Mouse (Mus musculus): ENCODE data around the gene Gm28048. TPM values are rescaled to one million over a fixed set of nuclear protein-coding genes. Genes with fewer than 3 reads are reported as not detected.

Gene Gm28048
- polyA plus RNA-seq, 1 experiment from 2014 or later: 3.2 TPM

DNA sequence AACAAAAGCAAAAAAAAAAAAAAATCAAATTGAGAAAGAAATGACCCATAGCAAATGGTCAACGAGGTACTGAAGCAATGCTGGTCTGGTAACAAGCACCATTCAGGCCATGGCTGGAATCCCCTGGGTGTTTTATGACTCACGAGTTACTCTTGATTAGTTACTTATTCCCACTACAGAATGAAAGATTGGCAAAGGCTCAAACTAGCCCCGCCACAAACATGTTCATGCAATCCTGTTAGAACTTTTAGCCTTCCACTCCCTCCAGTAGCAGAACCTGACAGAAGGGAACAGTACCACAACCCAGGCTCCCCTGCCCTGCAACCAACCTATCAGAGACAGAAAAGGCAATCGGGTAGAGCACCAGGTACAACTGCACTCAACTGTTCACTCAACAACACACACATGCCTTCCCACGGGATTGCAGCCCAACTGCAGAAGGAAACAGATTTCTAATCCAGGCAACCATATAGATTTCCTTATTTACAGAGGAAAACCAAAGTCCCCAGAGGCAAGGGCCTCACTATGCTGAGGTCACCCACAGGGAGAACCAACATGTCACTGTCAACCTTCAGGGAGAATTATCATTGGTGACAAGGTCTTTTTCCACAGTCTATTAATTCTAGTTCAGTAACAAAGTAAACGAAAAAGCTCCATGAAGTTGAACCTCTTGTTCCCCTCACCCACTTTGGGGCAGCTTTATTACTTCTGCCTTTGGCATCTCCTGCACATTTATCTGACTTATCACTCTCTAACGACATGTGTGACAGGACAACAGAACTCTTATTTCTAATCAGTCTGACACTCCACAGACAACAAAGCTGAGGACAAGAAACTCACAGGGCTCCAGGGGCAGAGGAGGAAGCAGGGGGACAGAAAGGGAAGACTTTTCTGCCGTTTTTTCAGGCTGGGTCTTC, 133.9 kb downstream of the Gm28048 start:
- no peaks in the 10 kb centered on the region for H3K36me3 ChIP-seq (replicated peaks; ENCODE audit: control insufficient read depth, insufficient read depth)
- H3K9ac ChIP-seq: no peak overlapping the region
- no peak overlapping the region for H3K27ac ChIP-seq
- DNase-seq (ENCODE audit: low spot score) (no peak), ATAC-seq (ENCODE audit: low FRiP score) (no peak)
- no peak overlapping the region for H3K4me3 ChIP-seq (replicated peaks; ENCODE audit: low read length)
- no peaks in the 10 kb centered on the region for H3K9me3 ChIP-seq (ENCODE audit: control insufficient read depth, low read length)
- H3K4me1 ChIP-seq (replicated peaks; ENCODE audit: control insufficient read depth, insufficient read depth, low read length): no peaks in the 10 kb centered on the region
- no peaks in the 10 kb centered on the region for H3K27me3 ChIP-seq (ENCODE audit: control insufficient read depth, insufficient read depth, low read length)
- H3K4me2 ChIP-seq (replicated peaks): no peak overlapping the region
- WGBS: 70% methylated on average over 8 of the region's 8 CpGs

DNA sequence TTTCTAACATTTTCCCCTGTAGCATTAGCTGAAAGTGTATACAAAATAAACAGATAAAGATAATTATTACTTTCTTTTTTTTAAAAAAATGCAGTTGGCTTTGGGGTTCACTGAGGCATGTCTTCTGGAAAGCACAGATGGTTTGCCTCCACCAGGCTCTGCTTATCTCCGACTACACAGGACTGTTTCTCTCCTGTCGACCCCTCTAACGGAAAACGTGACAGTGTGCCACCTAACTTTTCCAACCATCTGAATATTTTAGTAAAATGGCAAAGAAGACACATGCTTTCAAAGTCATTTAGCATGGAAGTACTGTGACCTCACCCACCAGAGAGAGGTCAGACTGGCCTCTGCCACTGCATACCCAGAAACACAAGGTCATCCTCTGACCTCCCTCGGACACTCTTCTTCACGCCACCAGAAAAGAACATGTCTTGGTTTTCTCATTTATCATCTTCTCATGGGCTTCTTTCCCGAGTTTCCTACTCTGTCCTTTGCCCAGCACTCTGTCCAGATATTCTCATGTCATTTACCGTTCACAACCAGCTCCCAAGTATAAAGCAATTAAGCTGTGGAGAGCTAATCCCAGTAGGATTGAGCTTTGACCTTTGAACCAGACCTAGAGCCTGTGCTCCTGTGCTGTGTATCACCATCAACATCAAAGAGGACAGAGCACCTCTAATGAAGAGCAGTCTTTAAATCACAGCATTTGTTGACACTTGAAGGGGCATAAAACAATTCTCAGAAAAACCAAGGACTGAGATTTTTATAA, 134.7 kb downstream of the Gm28048 start:
- DNase-seq (ENCODE audit: low spot score) (no peak), ATAC-seq (ENCODE audit: low FRiP score) (no peak)
- 73% methylated on average over 8 of the region's 8 CpGs for WGBS
- H3K9me3 ChIP-seq (ENCODE audit: control insufficient read depth, low read length): no peaks in the 10 kb centered on the region
- no peak overlapping the region for H3K4me3 ChIP-seq (replicated peaks; ENCODE audit: low read length)
- no peak overlapping the region for H3K4me2 ChIP-seq (replicated peaks)
- H3K9ac ChIP-seq: no peak overlapping the region
- H3K27ac ChIP-seq: no peak overlapping the region
- no peaks in the 10 kb centered on the region for H3K27me3 ChIP-seq (ENCODE audit: control insufficient read depth, insufficient read depth, low read length)
- no peaks in the 10 kb centered on the region for H3K4me1 ChIP-seq (replicated peaks; ENCODE audit: control insufficient read depth, insufficient read depth, low read length)
- no peaks in the 10 kb centered on the region for H3K36me3 ChIP-seq (replicated peaks; ENCODE audit: control insufficient read depth, insufficient read depth)

- Histone ChIP-seq H3K36me3 (replicated peaks; ENCODE audit: control insufficient read depth, insufficient read depth) (no peaks in the 10 kb centered on the region), H3K9ac (no peak overlapping the region), H3K27me3 (ENCODE audit: control insufficient read depth, insufficient read depth, low read length) (no peaks in the 10 kb centered on the region), H3K27ac (no peak overlapping the region), H3K4me2 (replicated peaks) (no peak overlapping the region), H3K9me3 (ENCODE audit: control insufficient read depth, low read length) (no peaks in the 10 kb centered on the region), H3K4me1 (replicated peaks; ENCODE audit: control insufficient read depth, insufficient read depth, low read length) (no peaks in the 10 kb centered on the region), H3K4me3 (replicated peaks; ENCODE audit: low read length) (no peak overlapping the region)
- DNase-seq (ENCODE audit: low spot score) (no peak), ATAC-seq (ENCODE audit: low FRiP score) (no peak)
- WGBS: 54% methylated on average over 6 of the region's 6 CpGs
These were observed 135.6 kb downstream of the Gm28048 start for GRCm38 (mm10) chr11:22846093-22846835.

DNA sequence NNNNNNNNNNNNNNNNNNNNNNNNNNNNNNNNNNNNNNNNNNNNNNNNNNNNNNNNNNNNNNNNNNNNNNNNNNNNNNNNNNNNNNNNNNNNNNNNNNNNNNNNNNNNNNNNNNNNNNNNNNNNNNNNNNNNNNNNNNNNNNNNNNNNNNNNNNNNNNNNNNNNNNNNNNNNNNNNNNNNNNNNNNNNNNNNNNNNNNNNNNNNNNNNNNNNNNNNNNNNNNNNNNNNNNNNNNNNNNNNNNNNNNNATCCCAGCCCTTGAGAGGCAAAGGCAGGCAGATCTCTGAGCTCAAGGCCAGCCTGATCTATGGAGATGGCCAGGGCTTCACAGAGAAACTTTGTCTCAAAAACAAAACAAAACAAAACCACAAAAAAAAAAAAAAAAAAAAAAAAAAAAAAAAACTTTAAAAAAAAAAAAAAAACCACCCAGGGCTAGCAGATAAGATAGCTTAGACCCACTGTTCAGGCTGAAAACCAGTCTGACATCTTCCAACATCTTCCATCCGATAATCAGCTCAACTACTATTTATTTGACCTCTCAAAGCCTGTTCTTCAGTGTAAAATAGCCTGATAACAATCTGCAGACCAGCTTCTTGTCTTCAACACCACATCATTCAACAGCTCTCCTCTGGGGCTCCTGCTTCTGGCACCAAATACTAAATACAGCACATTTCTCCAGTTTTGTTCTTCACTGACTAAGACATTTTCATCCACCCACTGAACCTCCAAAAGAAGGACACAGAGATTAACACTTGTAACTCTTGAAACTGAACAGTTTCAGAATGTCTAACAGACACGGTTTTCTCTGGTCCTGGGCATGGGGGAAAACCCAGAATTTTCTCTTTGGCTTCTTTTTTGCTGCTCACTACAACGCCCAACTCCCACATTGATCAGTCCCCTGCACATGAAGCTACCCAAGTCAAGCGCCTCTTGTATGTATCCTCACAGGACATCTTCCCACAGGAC, 136.9 kb downstream of the Gm28048 start:
- 88% methylated on average over 4 of the region's 4 CpGs for WGBS
- H3K27ac ChIP-seq: no peak overlapping the region

DNA sequence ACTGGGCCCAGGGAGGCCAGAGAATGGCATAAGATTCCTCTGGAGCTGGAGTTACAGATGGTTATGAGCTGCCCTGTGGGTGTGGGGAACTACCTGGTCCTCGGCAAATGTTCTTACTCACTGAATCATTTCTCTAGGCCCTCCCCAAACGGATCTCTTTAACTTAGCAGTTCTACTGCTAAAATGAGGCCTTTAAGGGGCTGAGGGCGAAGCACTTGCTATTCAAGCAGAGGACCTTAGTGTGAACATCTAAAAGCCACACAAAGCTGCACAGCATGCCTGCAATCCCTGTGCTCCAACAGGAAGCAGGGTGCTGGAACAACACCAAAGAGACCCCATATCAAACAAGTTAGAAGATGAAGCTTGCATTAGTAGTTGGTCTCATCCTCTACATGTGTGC, 142.4 kb downstream of the Gm28048 start:
- Histone ChIP-seq H3K27ac (no peak overlapping the region), H3K4me3 (replicated peaks; ENCODE audit: low read length) (no peak overlapping the region), H3K27me3 (ENCODE audit: control insufficient read depth, insufficient read depth, low read length) (no peaks in the 10 kb centered on the region), H3K9me3 (ENCODE audit: control insufficient read depth, low read length) (no peaks in the 10 kb centered on the region), H3K4me2 (replicated peaks) (no peak overlapping the region), H3K4me1 (replicated peaks; ENCODE audit: control insufficient read depth, insufficient read depth, low read length) (no peaks in the 10 kb centered on the region), H3K36me3 (replicated peaks; ENCODE audit: control insufficient read depth, insufficient read depth) (no peaks in the 10 kb centered on the region), H3K9ac (no peak overlapping the region)
- 75% methylated on average over 3 of the region's 3 CpGs for WGBS
- no peak for DNase-seq (ENCODE audit: low spot score)
- ATAC-seq (ENCODE audit: low FRiP score): no peak

More for the DNA sequence above, 136.9 kb downstream of the Gm28048 start:
- DNase-seq (ENCODE audit: low spot score): no peak
- no peaks in the 10 kb centered on the region for H3K9me3 ChIP-seq (ENCODE audit: control insufficient read depth, low read length)
- H3K9ac ChIP-seq: no peak overlapping the region
- no peaks in the 10 kb centered on the region for H3K4me1 ChIP-seq (replicated peaks; ENCODE audit: control insufficient read depth, insufficient read depth, low read length)
- H3K27me3 ChIP-seq (ENCODE audit: control insufficient read depth, insufficient read depth, low read length): no peaks in the 10 kb centered on the region
- H3K4me2 ChIP-seq (replicated peaks): no peak overlapping the region
- H3K36me3 ChIP-seq (replicated peaks; ENCODE audit: control insufficient read depth, insufficient read depth): no peaks in the 10 kb centered on the region
- no peak overlapping the region for H3K4me3 ChIP-seq (replicated peaks; ENCODE audit: low read length)
- ATAC-seq (ENCODE audit: low FRiP score): no peak

DNA sequence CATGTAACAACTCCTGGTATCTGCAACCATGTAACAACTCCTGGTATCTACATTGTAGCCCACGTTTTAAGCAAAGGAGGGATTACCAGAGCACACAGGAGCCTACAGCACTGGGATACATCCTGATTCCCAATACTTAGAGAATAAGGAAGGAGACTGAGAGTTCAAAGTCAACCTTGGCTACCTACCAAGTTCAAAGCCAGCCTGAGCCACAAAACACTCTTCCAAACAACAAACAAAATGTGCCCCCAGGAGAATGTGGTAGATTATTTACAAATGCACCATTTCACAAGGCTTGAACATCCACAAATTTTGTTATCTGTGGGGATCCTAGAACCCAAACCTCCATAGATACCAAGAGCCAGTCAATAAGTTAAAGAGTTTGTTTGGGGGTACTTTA, 143.5 kb downstream of the Gm28048 start:
- Histone ChIP-seq H3K4me3 (replicated peaks; ENCODE audit: low read length) (no peak overlapping the region), H3K27me3 (ENCODE audit: control insufficient read depth, insufficient read depth, low read length) (no peaks in the 10 kb centered on the region), H3K36me3 (replicated peaks; ENCODE audit: control insufficient read depth, insufficient read depth) (no peaks in the 10 kb centered on the region), H3K9ac (no peak overlapping the region), H3K4me1 (replicated peaks; ENCODE audit: control insufficient read depth, insufficient read depth, low read length) (no peaks in the 10 kb centered on the region), H3K4me2 (replicated peaks) (no peak overlapping the region), H3K9me3 (ENCODE audit: control insufficient read depth, low read length) (no peaks in the 10 kb centered on the region), H3K27ac (no peak overlapping the region)
- ATAC-seq (ENCODE audit: low FRiP score): no peak
- 49% methylated on average over 1 of the region's 1 CpGs for WGBS
- no peak for DNase-seq (ENCODE audit: low spot score)

DNA sequence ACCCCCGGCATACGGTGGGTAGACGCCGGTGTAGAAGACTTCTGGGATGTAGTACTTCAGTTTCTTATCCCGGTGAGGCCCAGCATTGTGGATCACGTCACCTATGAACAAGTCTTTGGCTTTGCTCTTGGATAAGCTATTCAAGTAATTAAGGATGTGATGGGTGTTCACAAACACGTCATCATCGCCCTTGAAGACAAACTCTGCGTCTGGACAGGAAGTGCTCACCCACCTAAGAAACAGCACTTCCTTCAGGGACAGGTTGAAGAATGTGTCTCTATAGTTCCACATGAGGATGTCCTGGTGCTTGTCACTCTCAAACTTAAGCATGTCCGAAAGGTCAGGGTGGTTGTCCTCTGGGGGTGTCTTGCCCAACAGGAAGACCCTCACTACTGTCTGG, 145.6 kb downstream of the Gm28048 start:
- Histone ChIP-seq H3K27me3 (ENCODE audit: control insufficient read depth, insufficient read depth, low read length) (no peaks in the 10 kb centered on the region), H3K4me3 (replicated peaks; ENCODE audit: low read length) (no peak overlapping the region), H3K4me1 (replicated peaks; ENCODE audit: control insufficient read depth, insufficient read depth, low read length) (no peaks in the 10 kb centered on the region), H3K9ac (no peak overlapping the region), H3K4me2 (replicated peaks) (no peak overlapping the region), H3K27ac (no peak overlapping the region), H3K36me3 (replicated peaks; ENCODE audit: control insufficient read depth, insufficient read depth) (no peaks in the 10 kb centered on the region), H3K9me3 (ENCODE audit: control insufficient read depth, low read length) (no peaks in the 10 kb centered on the region)
- DNase-seq (ENCODE audit: low spot score) (no peak), ATAC-seq (ENCODE audit: low FRiP score) (no peak)
- WGBS: 96% methylated on average over 10 of the region's 10 CpGs

DNA sequence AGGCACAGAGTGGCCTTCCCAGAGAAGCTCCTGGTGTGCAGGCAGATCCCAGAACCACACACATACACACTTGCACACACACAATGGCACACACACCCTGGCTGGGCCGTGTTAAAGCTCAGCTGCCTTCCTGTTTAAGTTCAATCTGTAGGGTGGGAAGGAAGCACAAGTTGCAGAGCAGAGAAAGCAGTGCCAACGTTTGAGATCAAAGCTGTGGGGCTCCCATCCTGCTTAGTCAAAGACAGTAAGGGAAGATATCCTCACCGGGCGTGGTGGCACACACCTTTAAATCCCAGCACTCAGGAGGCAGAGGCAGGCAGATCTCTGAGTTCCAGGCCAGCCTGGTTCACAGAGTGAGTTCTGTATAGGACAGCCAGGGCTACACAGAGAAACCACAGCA, 149.3 kb downstream of the Gm28048 start:
- no peak overlapping the region for H3K9ac ChIP-seq
- H3K4me2 ChIP-seq (replicated peaks): no peak overlapping the region
- no peaks in the 10 kb centered on the region for H3K27me3 ChIP-seq (ENCODE audit: control insufficient read depth, insufficient read depth, low read length)
- DNase-seq (ENCODE audit: low spot score) (no peak), ATAC-seq (ENCODE audit: low FRiP score) (no peak)
- 81% methylated on average over 4 of the region's 4 CpGs for WGBS
- no peaks in the 10 kb centered on the region for H3K9me3 ChIP-seq (ENCODE audit: control insufficient read depth, low read length)
- no peaks in the 10 kb centered on the region for H3K4me1 ChIP-seq (replicated peaks; ENCODE audit: control insufficient read depth, insufficient read depth, low read length)
- H3K27ac ChIP-seq: no peak overlapping the region
- no peaks in the 10 kb centered on the region for H3K36me3 ChIP-seq (replicated peaks; ENCODE audit: control insufficient read depth, insufficient read depth)
- no peak overlapping the region for H3K4me3 ChIP-seq (replicated peaks; ENCODE audit: low read length)
